Mouse (Mus musculus): ENCODE data around the gene Rac3. TPM values are rescaled to one million over a fixed set of nuclear protein-coding genes. Genes with fewer than 3 reads are reported as not detected.

The Rac3 gene
- polyA plus RNA-seq, 1 experiment from 2014 or later = 3.0 TPM

DNA sequence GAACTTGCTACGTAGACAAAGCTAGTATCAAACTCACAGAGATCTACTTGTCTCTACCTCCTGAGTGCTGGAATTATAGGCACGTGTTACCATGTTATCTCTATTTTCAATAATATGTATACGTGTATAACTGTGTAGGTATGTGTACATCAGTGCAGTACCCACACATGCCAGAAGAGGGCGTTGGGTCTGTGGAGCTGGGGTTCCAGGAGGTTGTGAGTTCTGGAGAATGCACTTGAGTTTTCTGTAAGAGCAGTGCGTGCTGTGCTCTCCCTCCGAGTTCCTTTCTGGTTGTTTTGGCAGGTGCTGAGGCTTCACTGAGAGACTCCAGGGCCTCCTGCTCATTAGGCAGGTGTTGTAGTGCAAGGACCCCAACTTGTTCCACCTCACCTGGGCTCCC lies 24.7 kb upstream of the Rac3 start:
- no peak for ATAC-seq (replicated peaks; ENCODE audit: insufficient number of reproducible peaks, low FRiP score, low TSS enrichment)
- Histone ChIP-seq H3K27ac (ENCODE audit: low read depth, low read length) (no peak overlapping the region), H3K4me2 (no peak overlapping the region), H3K9me3 (replicated peaks; ENCODE audit: control insufficient read depth, low read length) (no peaks in the 10 kb centered on the region), H3K27me3 (ENCODE audit: control insufficient read depth, insufficient read depth, low read length) (no peaks in the 10 kb centered on the region), H3K36me3 (ENCODE audit: control insufficient read depth, insufficient read depth, low read length) (peaks cover 3% of the 10 kb centered on the region; the same call in 1 of the 2 replicates), H3K4me1 (ENCODE audit: control insufficient read depth, insufficient read depth, low read length) (peaks cover 37% of the 10 kb centered on the region), H3K4me3 (ENCODE audit: low read depth, low read length) (no peak overlapping the region), H3K9ac (ENCODE audit: low read depth, low read length) (no peak overlapping the region)
- WGBS (ENCODE audit: insufficient replicate concordance) = 82% methylated on average over 6 of the region's 6 CpGs

- peaks cover 3% of the 10 kb centered on the region; the same call in 1 of the 2 replicates for H3K36me3 ChIP-seq (ENCODE audit: control insufficient read depth, insufficient read depth, low read length)
- 0 out of 2 replicates have a peak, but pooled peaks have one; percentile 29 for ATAC-seq (replicated peaks; ENCODE audit: insufficient number of reproducible peaks, low FRiP score, low TSS enrichment)
- no peaks in the 10 kb centered on the region for H3K9me3 ChIP-seq (replicated peaks; ENCODE audit: control insufficient read depth, low read length)
- peaks cover 37% of the 10 kb centered on the region for H3K4me1 ChIP-seq (ENCODE audit: control insufficient read depth, insufficient read depth, low read length)
- WGBS (ENCODE audit: insufficient replicate concordance) = 28% methylated on average over 10 of the region's 10 CpGs
- no peak overlapping the region for H3K4me3 ChIP-seq (ENCODE audit: low read depth, low read length)
- H3K9ac ChIP-seq (ENCODE audit: low read depth, low read length) = peak overlapping the region; percentile 17; the same call in 1 of the 2 replicates
- H3K4me2 ChIP-seq = no peak overlapping the region; the same call in 1 of the 2 replicates
- H3K27me3 ChIP-seq (ENCODE audit: control insufficient read depth, insufficient read depth, low read length) = no peaks in the 10 kb centered on the region
- peak overlapping the region; percentile 84 for H3K27ac ChIP-seq (ENCODE audit: low read depth, low read length)
Measured at GRCm38 (mm10) chr11:120697741-120698140, 23.5 kb upstream of the Rac3 start.

DNA sequence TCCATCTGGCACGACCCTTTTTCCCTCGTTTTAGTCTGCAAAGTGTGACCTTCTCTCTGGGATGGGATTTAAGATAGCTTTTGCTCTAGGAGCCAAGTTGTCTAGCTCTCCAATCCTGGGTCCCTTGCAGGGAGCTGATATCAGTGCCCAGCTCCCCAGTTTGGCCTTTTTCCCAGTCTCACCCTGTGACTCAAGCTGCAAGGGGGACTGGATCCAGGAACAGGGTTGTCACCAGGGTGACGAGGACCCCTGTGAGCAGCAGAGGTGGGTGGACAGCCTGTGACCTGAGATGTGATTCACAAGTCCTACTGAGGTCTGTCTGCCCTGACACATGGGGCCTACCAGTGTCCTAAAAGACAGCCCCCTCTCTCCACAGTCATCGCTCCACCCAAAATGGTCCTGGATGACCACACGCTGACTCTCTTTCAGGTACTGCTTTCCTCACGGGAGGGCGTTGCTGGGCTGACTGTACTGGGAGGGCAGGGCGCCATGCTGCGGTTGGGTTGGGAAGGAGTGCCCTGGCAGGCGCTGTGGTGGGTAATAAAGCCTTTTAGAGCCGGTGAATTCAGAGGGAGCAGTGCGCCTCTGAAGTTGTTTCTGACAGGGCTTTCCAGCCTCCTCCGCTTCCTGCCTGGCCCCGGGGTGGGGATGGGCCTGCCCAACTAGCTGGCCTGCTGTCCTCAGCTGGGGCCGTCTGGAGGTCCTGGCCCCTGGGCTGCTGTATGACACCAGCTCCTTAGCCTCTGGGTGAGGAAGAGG lies 17.4 kb upstream of the Rac3 start:
- H3K4me3 ChIP-seq (ENCODE audit: low read depth, low read length) = no peak overlapping the region
- peak overlapping the region; percentile 49; the same call in 1 of the 2 replicates for H3K4me2 ChIP-seq
- ATAC-seq (replicated peaks; ENCODE audit: insufficient number of reproducible peaks, low FRiP score, low TSS enrichment) = no peak
- H3K36me3 ChIP-seq (ENCODE audit: control insufficient read depth, insufficient read depth, low read length) = no peaks in the 10 kb centered on the region; the same call in 1 of the 2 replicates
- H3K27me3 ChIP-seq (ENCODE audit: control insufficient read depth, insufficient read depth, low read length) = no peaks in the 10 kb centered on the region
- 41% methylated on average over 15 of the region's 15 CpGs for WGBS (ENCODE audit: insufficient replicate concordance)
- H3K27ac ChIP-seq (ENCODE audit: low read depth, low read length) = peak overlapping the region; percentile 75
- peak overlapping the region; percentile 59 for H3K9ac ChIP-seq (ENCODE audit: low read depth, low read length)
- H3K4me1 ChIP-seq (ENCODE audit: control insufficient read depth, insufficient read depth, low read length) = peaks cover 45% of the 10 kb centered on the region
- no peaks in the 10 kb centered on the region for H3K9me3 ChIP-seq (replicated peaks; ENCODE audit: control insufficient read depth, low read length)

- Histone ChIP-seq H3K27me3 (ENCODE audit: control insufficient read depth, insufficient read depth, low read length) (no peaks in the 10 kb centered on the region), H3K9me3 (replicated peaks; ENCODE audit: control insufficient read depth, low read length) (no peaks in the 10 kb centered on the region), H3K4me2 (peak overlapping the region; percentile 49; the same call in 1 of the 2 replicates), H3K9ac (ENCODE audit: low read depth, low read length) (peak overlapping the region; percentile 59), H3K4me1 (ENCODE audit: control insufficient read depth, insufficient read depth, low read length) (peaks cover 45% of the 10 kb centered on the region), H3K4me3 (ENCODE audit: low read depth, low read length) (no peak overlapping the region), H3K27ac (ENCODE audit: low read depth, low read length) (peak overlapping the region; percentile 75), H3K36me3 (ENCODE audit: control insufficient read depth, insufficient read depth, low read length) (peaks cover 6% of the 10 kb centered on the region)
- WGBS (ENCODE audit: insufficient replicate concordance) = 24% methylated on average over 8 of the region's 8 CpGs
- 0 out of 2 replicates have a peak, but pooled peaks have one; percentile 28 for ATAC-seq (replicated peaks; ENCODE audit: insufficient number of reproducible peaks, low FRiP score, low TSS enrichment)
Measured at GRCm38 (mm10) chr11:120704486-120705325, 16.6 kb upstream of the Rac3 start.

- Histone ChIP-seq H3K4me2 (no peak overlapping the region), H3K27me3 (ENCODE audit: control insufficient read depth, insufficient read depth, low read length) (no peaks in the 10 kb centered on the region), H3K9ac (ENCODE audit: low read depth, low read length) (no peak overlapping the region), H3K4me3 (ENCODE audit: low read depth, low read length) (no peak overlapping the region), H3K36me3 (ENCODE audit: control insufficient read depth, insufficient read depth, low read length) (peaks cover 6% of the 10 kb centered on the region), H3K4me1 (ENCODE audit: control insufficient read depth, insufficient read depth, low read length) (peaks cover 45% of the 10 kb centered on the region), H3K9me3 (replicated peaks; ENCODE audit: control insufficient read depth, low read length) (no peaks in the 10 kb centered on the region), H3K27ac (ENCODE audit: low read depth, low read length) (no peak overlapping the region)
- WGBS (ENCODE audit: insufficient replicate concordance) = 50% methylated on average over 5 of the region's 5 CpGs
- no peak for ATAC-seq (replicated peaks; ENCODE audit: insufficient number of reproducible peaks, low FRiP score, low TSS enrichment)
Measured at GRCm38 (mm10) chr11:120706120-120706519, 15.2 kb upstream of the Rac3 start.

DNA sequence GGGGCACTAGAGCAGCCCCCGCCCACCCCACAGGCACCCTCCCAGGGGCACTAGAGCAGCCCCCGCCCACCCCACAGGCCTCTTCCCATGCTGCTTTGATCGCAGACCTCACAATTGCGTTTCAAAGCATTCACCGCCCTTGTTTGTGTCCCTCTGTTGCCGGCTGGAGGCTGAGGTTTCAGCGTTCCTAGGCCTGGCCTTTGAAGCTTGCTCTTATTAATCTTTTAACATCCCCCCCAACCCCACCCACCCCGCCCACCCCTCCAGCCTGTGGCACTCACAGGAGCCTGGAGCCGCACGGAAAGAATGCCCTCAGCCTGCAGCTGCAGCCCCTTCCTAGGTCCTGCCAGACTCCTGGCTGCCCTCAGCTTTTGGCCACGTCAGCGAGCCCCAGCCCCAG lies 14.0 kb upstream of the Rac3 start:
- no peak for ATAC-seq (replicated peaks; ENCODE audit: insufficient number of reproducible peaks, low FRiP score, low TSS enrichment)

GRCm38 (mm10) chr11:120707969-120708368 lies 13.3 kb upstream of the Rac3 start:
- H3K4me3 ChIP-seq (ENCODE audit: low read depth, low read length) = no peak overlapping the region
- no peaks in the 10 kb centered on the region for H3K9me3 ChIP-seq (replicated peaks; ENCODE audit: control insufficient read depth, low read length)
- no peak for ATAC-seq (replicated peaks; ENCODE audit: insufficient number of reproducible peaks, low FRiP score, low TSS enrichment)
- no peak overlapping the region for H3K27ac ChIP-seq (ENCODE audit: low read depth, low read length)
- WGBS (ENCODE audit: insufficient replicate concordance) = 24% methylated on average over 5 of the region's 5 CpGs
- H3K4me1 ChIP-seq (ENCODE audit: control insufficient read depth, insufficient read depth, low read length) = peaks cover 48% of the 10 kb centered on the region
- H3K9ac ChIP-seq (ENCODE audit: low read depth, low read length) = no peak overlapping the region
- H3K36me3 ChIP-seq (ENCODE audit: control insufficient read depth, insufficient read depth, low read length) = peaks cover 6% of the 10 kb centered on the region
- no peak overlapping the region for H3K4me2 ChIP-seq
- H3K27me3 ChIP-seq (ENCODE audit: control insufficient read depth, insufficient read depth, low read length) = no peaks in the 10 kb centered on the region

More for the DNA sequence above, 14.0 kb upstream of the Rac3 start:
- WGBS (ENCODE audit: insufficient replicate concordance) = 10% methylated on average over 12 of the region's 12 CpGs
- Histone ChIP-seq H3K4me1 (ENCODE audit: control insufficient read depth, insufficient read depth, low read length) (peaks cover 45% of the 10 kb centered on the region), H3K9me3 (replicated peaks; ENCODE audit: control insufficient read depth, low read length) (no peaks in the 10 kb centered on the region), H3K9ac (ENCODE audit: low read depth, low read length) (0 out of 2 replicates have a peak overlapping the region, but pooled peaks have one; percentile 4), H3K27me3 (ENCODE audit: control insufficient read depth, insufficient read depth, low read length) (no peaks in the 10 kb centered on the region), H3K4me2 (peak overlapping the region; percentile 22; the same call in 1 of the 2 replicates), H3K36me3 (ENCODE audit: control insufficient read depth, insufficient read depth, low read length) (peaks cover 6% of the 10 kb centered on the region), H3K4me3 (ENCODE audit: low read depth, low read length) (no peak overlapping the region), H3K27ac (ENCODE audit: low read depth, low read length) (peak overlapping the region; percentile 57)

DNA sequence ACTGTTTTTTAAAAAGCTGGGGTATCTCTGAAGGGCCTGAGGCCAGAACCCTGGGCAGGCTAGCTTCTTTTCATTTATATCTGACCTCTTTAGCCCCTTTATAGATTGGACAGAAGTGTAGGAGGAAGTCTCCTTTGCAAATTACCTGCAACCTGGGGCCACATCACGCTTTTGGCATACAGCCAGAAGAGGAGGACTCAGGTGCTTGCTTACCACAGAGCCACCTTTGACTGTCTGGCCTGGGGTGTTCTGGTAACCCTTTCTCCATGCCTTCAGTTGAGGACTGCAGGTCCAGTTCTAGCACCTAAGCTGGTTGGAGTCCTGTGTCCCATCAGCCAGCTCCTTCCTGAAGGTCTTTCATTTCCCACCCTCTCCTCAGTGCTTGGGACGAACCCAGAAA lies 11.7 kb upstream of the Rac3 start:
- 67% methylated on average over 2 of the region's 2 CpGs for WGBS (ENCODE audit: insufficient replicate concordance)
- no peak overlapping the region for H3K4me3 ChIP-seq (ENCODE audit: low read depth, low read length)
- H3K27ac ChIP-seq (ENCODE audit: low read depth, low read length) = no peak overlapping the region
- no peaks in the 10 kb centered on the region for H3K9me3 ChIP-seq (replicated peaks; ENCODE audit: control insufficient read depth, low read length)
- no peak for ATAC-seq (replicated peaks; ENCODE audit: insufficient number of reproducible peaks, low FRiP score, low TSS enrichment)
- no peak overlapping the region for H3K4me2 ChIP-seq
- peaks cover 6% of the 10 kb centered on the region for H3K36me3 ChIP-seq (ENCODE audit: control insufficient read depth, insufficient read depth, low read length)
- H3K9ac ChIP-seq (ENCODE audit: low read depth, low read length) = no peak overlapping the region
- H3K27me3 ChIP-seq (ENCODE audit: control insufficient read depth, insufficient read depth, low read length) = no peaks in the 10 kb centered on the region
- H3K4me1 ChIP-seq (ENCODE audit: control insufficient read depth, insufficient read depth, low read length) = peaks cover 40% of the 10 kb centered on the region

All from heart, embryonic 11.5 days (tissue).